Mouse (Mus musculus): Measurements from ENCODE around the gene E130308A19Rik.

Gene E130308A19Rik

GRCm38 (mm10) chr4:59684306-59684705, 58.3 kb downstream of the E130308A19Rik start:
- DNase-seq: no peak

- no peak for DNase-seq
Observed at GRCm38 (mm10) chr4:59686716-59687115, 60.7 kb downstream of the E130308A19Rik start.

GRCm38 (mm10) chr4:59689055-59689454, 63.0 kb downstream of the E130308A19Rik start:
- no peak for DNase-seq

- no peak for DNase-seq
Observed at GRCm38 (mm10) chr4:59690145-59690544, 64.1 kb downstream of the E130308A19Rik start.

- DNase-seq: no peak
Observed at GRCm38 (mm10) chr4:59696846-59697245, 70.8 kb downstream of the E130308A19Rik start.

GRCm38 (mm10) chr4:59697869-59698268, 71.9 kb downstream of the E130308A19Rik start:
- DNase-seq: no peak

- DNase-seq: no peak
Observed at GRCm38 (mm10) chr4:59699014-59699792, 73.2 kb downstream of the E130308A19Rik start.

- no peak for DNase-seq
Observed at GRCm38 (mm10) chr4:59709321-59709720, 83.3 kb downstream of the E130308A19Rik start.

- no peak for DNase-seq
Observed at GRCm38 (mm10) chr4:59710736-59711389, 84.9 kb downstream of the E130308A19Rik start.

GRCm38 (mm10) chr4:59712451-59712850, 86.4 kb downstream of the E130308A19Rik start:
- DNase-seq: no peak

GRCm38 (mm10) chr4:59712955-59713354, 86.9 kb downstream of the E130308A19Rik start:
- no peak for DNase-seq

GRCm38 (mm10) chr4:59714472-59714871, 88.5 kb downstream of the E130308A19Rik start:
- no peak for DNase-seq

GRCm38 (mm10) chr4:59714926-59715325, 88.9 kb downstream of the E130308A19Rik start:
- no peak for DNase-seq

GRCm38 (mm10) chr4:59715531-59715930, 89.5 kb downstream of the E130308A19Rik start:
- DNase-seq: no peak

GRCm38 (mm10) chr4:59717349-59717748, 91.3 kb downstream of the E130308A19Rik start:
- no peak for DNase-seq

GRCm38 (mm10) chr4:59718542-59718941, 92.5 kb downstream of the E130308A19Rik start:
- no peak for DNase-seq

- no peak for DNase-seq
Observed at GRCm38 (mm10) chr4:59719481-59720355, 93.7 kb downstream of the E130308A19Rik start.

GRCm38 (mm10) chr4:59721811-59722210, 95.8 kb downstream of the E130308A19Rik start:
- no peak for DNase-seq

- no peak for DNase-seq
Observed at GRCm38 (mm10) chr4:59725579-59725978, 99.6 kb downstream of the E130308A19Rik start.

- DNase-seq: no peak
Observed at GRCm38 (mm10) chr4:59726501-59726900, 100.5 kb downstream of the E130308A19Rik start.

- DNase-seq: no peak
Observed at GRCm38 (mm10) chr4:59727187-59727877, 101.3 kb downstream of the E130308A19Rik start.

GRCm38 (mm10) chr4:59727878-59728261, 101.9 kb downstream of the E130308A19Rik start:
- no peak for DNase-seq

GRCm38 (mm10) chr4:59728839-59729238, 102.8 kb downstream of the E130308A19Rik start:
- no peak for DNase-seq

All from right cerebral cortex, postnatal 14 days (tissue).